Mouse (Mus musculus) forebrain, embryonic 13.5 days (tissue): ENCODE data around the gene Ehbp1. TPM values are rescaled to one million over a fixed set of nuclear protein-coding genes. Genes with fewer than 3 reads are reported as not detected.

Source experiments
- ATAC-seq: fragments of 200-750 bp; cut with Nextera tagmentation; 2 replicates; pipeline ENCODE4 v1.8.0; 2017
- H3K27ac ChIP-seq: fragments of 300-500 bp; sonication (generic); 2 replicates; pipeline ENCODE4 v1.5.1; 2015; ENCODE audit warnings: inconsistent platforms, mild to moderate bottlenecking, moderate library complexity
- H3K27me3 ChIP-seq: fragments of 300-500 bp; sonication (generic); 2 replicates; pipeline ENCODE4 v1.6.1; 2015; ENCODE audit warnings: mild to moderate bottlenecking, inconsistent platforms
- H3K36me3 ChIP-seq: fragments of 300-500 bp; sonication (generic); 2 replicates; pipeline ENCODE4 v1.6.1; 2015; ENCODE audit warnings: mild to moderate bottlenecking, inconsistent platforms; ENCODE audit not compliant: poor library complexity, severe bottlenecking
- H3K4me1 ChIP-seq: fragments of 300-500 bp; sonication (generic); 2 replicates; pipeline ENCODE4 v1.6.1; 2015; ENCODE audit warnings: inconsistent platforms
- H3K4me2 ChIP-seq: fragments of 300-500 bp; sonication (generic); 2 replicates; pipeline ENCODE4 v1.6.1; 2015; ENCODE audit warnings: inconsistent platforms, mild to moderate bottlenecking, moderate library complexity
- H3K4me3 ChIP-seq: fragments of 300-500 bp; sonication (generic); 2 replicates; pipeline ENCODE4 v1.5.1; 2015; ENCODE audit warnings: mild to moderate bottlenecking, inconsistent platforms
- H3K9ac ChIP-seq: fragments of 300-500 bp; sonication (generic); 2 replicates; pipeline ENCODE4 v1.6.1; 2015; ENCODE audit warnings: mild to moderate bottlenecking, inconsistent platforms
- H3K9me3 ChIP-seq: fragments of 300-500 bp; sonication (generic); replicated peaks from 2 replicates; pipeline ENCODE4 v1.6.1; 2016; ENCODE audit warnings: inconsistent platforms
- WGBS: fragments of 180-500 bp; shearing (Covaris S2); methylation state at CpG from one replicate; pipeline ENCODE4 v1.1.7; 2015; 5-methylcytosine and 5-hydroxymethylcytosine counted together
- polyA plus RNA-seq: library from polyadenylated mRNA; unstranded; fragments of >200 nt; fragmentation: Nextera tagmentation; extraction: Ambion mirVana; gene quantifications from 2 replicates; pipeline ENCODE4 v1.2.1, GENCODE M21; 2015

Ehbp1 gene
- polyA plus RNA-seq, 1 experiment from 2014 or later, result 14.6 TPM

- no peak overlapping the region for H3K4me3 ChIP-seq
- ATAC-seq, result no peak
- no peak overlapping the region for H3K9ac ChIP-seq
- H3K4me2 ChIP-seq, result no peak overlapping the region
- no peaks in the 10 kb centered on the region for H3K9me3 ChIP-seq
- H3K4me1 ChIP-seq, result no peaks in the 10 kb centered on the region
- no peak overlapping the region for H3K27ac ChIP-seq
- no peaks in the 10 kb centered on the region for H3K27me3 ChIP-seq
- WGBS, result 85% methylated on average over 3 of the region's 3 CpGs
- no peaks in the 10 kb centered on the region for H3K36me3 ChIP-seq
These were observed 229.9 kb downstream of the Ehbp1 start for GRCm38 (mm10) chr11:22112161-22112560.

DNA sequence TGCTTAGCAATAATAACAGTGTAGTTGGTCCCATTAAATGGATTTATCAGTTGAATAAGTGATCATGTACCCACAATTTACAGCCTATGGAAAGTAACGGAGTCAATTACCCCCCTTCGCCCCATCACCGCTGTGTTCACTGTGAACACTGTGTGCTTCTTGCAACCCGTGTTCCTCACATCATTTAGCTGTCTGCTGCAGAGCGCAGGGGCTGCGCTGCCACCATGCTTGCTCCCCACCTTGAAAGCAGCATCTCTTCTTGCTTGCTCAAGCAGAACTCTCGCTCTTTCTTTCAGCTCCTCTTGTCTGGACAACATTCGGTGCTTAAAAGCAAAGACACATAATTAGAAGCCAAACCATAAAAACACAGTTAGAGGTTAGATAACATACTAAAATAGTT lies 252.7 kb downstream of the Ehbp1 start:
- 0 out of 2 replicates have a peak, but pooled peaks cover 3% of the 10 kb centered on the region for H3K4me1 ChIP-seq
- ATAC-seq, result no peak; the same call in 1 of the 2 replicates
- no peak overlapping the region for H3K27ac ChIP-seq
- WGBS, result 40% methylated on average over 8 of the region's 8 CpGs
- no peaks in the 10 kb centered on the region for H3K36me3 ChIP-seq
- no peaks in the 10 kb centered on the region for H3K27me3 ChIP-seq
- H3K4me2 ChIP-seq, result no peak overlapping the region
- no peak overlapping the region for H3K9ac ChIP-seq
- no peak overlapping the region for H3K4me3 ChIP-seq
- no peaks in the 10 kb centered on the region for H3K9me3 ChIP-seq

GRCm38 (mm10) chr11:22063352-22063751 lies 278.7 kb downstream of the Ehbp1 start:
- H3K27ac ChIP-seq, result no peak overlapping the region
- peaks cover 3% of the 10 kb centered on the region; the same call in 1 of the 2 replicates for H3K4me1 ChIP-seq
- WGBS, result 66% methylated on average over 2 of the region's 2 CpGs
- H3K27me3 ChIP-seq, result no peaks in the 10 kb centered on the region
- H3K36me3 ChIP-seq, result peaks cover 13% of the 10 kb centered on the region
- no peak for ATAC-seq
- H3K9me3 ChIP-seq, result no peaks in the 10 kb centered on the region
- no peak overlapping the region for H3K4me3 ChIP-seq
- no peak overlapping the region for H3K4me2 ChIP-seq
- no peak overlapping the region for H3K9ac ChIP-seq

DNA sequence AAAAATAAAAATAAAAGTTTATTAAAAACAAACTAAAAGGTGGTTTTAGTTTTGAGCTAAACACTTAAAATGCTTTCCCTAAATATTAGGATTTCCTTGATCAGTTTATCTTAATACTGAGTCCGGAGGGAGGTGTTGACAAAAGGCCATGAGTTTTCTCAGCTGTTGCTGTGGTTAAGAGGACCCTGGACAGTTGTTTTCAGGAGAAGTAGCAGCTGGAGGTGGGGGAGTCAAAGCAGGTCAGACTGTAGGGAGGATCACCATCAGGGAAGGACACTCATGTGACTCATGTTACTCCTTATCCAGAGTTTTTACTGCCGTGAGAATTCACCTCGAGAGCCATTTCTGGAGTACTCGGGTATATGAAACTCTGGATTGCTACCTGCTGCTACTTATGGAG lies 280.4 kb downstream of the Ehbp1 start:
- Histone ChIP-seq H3K36me3 (peaks cover 13% of the 10 kb centered on the region), H3K4me2 (no peak overlapping the region), H3K4me1 (peaks cover 14% of the 10 kb centered on the region), H3K27me3 (no peaks in the 10 kb centered on the region), H3K9me3 (no peaks in the 10 kb centered on the region), H3K9ac (no peak overlapping the region), H3K27ac (no peak overlapping the region), H3K4me3 (no peak overlapping the region)
- ATAC-seq, result no peak
- whole genome bisulfite sequencing, result 94% methylated on average over 4 of the region's 4 CpGs

GRCm38 (mm10) chr11:22057538-22057937 lies 284.6 kb downstream of the Ehbp1 start:
- no peak overlapping the region for H3K4me2 ChIP-seq

GRCm38 (mm10) chr11:22055908-22056307 lies 286.2 kb downstream of the Ehbp1 start:
- Histone ChIP-seq H3K9me3 (no peaks in the 10 kb centered on the region), H3K27ac (no peak overlapping the region), H3K4me3 (no peak overlapping the region), H3K9ac (no peak overlapping the region), H3K27me3 (no peaks in the 10 kb centered on the region), H3K4me2 (no peak overlapping the region), H3K36me3 (0 out of 2 replicates have a peak, but pooled peaks cover 4% of the 10 kb centered on the region), H3K4me1 (peaks cover 20% of the 10 kb centered on the region)
- ATAC-seq, result no peak
- 45% methylated on average over 6 of the region's 6 CpGs for WGBS

More at GRCm38 (mm10) chr11:22057538-22057937, 284.6 kb downstream of the Ehbp1 start:
- H3K27ac ChIP-seq, result no peak overlapping the region
- H3K27me3 ChIP-seq, result no peaks in the 10 kb centered on the region
- H3K36me3 ChIP-seq, result 0 out of 2 replicates have a peak, but pooled peaks cover 4% of the 10 kb centered on the region
- H3K9ac ChIP-seq, result no peak overlapping the region
- H3K9me3 ChIP-seq, result no peaks in the 10 kb centered on the region
- no peak for ATAC-seq
- peaks cover 20% of the 10 kb centered on the region for H3K4me1 ChIP-seq
- no peak overlapping the region for H3K4me3 ChIP-seq
- 32% methylated on average over 5 of the region's 5 CpGs for WGBS

DNA sequence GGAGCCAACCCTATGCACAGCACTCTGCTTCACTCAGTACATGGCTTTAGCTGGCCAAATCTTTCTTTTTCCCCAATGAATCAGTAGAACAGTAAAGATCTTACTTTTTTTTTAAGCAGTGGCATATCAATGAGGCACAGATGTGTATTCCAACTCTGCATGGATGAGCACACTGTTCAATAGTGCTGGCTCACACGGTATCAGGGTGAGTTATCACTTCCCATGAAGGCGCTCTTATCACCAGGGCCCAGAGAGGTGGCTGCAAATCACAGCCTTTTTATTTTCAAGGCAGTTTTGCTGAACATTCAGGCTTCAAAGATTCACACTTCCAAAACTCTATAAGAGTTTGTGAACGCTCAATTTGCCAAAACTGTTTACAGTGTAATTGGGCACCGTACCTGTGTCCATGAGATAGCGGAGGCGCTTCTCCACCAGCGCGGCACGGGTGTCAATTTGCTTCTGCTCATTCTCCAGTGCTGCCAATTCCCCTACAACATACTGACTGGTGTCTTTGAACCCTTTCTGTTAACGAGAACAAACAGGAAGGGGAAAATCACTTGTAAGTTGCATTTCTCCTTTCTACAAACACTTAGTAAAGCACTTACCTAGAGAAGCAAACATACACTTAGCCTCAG lies 288.9 kb downstream of the Ehbp1 start:
- ATAC-seq, result no peak
- Histone ChIP-seq H3K9ac (no peak overlapping the region), H3K27ac (no peak overlapping the region), H3K27me3 (no peaks in the 10 kb centered on the region), H3K36me3 (0 out of 2 replicates have a peak, but pooled peaks cover 4% of the 10 kb centered on the region), H3K4me3 (no peak overlapping the region), H3K4me2 (no peak overlapping the region), H3K4me1 (peaks cover 16% of the 10 kb centered on the region), H3K9me3 (no peaks in the 10 kb centered on the region)
- WGBS, result 74% methylated on average over 10 of the region's 10 CpGs

DNA sequence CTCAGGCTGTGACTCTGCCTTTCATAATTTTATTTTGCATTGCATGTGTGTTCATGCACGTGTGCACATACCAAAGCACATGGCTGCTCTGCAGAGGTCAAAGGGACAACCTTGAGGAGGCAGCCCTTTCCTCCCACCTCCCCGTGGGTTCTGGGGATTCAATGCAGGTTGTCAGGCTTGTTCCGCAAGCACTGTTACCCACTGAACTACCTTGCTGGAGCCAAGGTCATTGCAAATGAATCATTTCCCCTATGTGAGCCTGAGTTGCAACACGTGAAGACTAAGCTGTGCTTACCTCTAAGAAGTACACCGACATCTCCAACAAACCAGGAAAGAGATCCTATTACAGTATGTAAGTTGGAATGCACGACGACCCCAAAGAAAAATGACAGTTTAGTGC lies 291.2 kb downstream of the Ehbp1 start:
- Histone ChIP-seq H3K4me1 (no peaks in the 10 kb centered on the region), H3K27me3 (no peaks in the 10 kb centered on the region), H3K4me3 (no peak overlapping the region), H3K9ac (no peak overlapping the region), H3K27ac (no peak overlapping the region), H3K9me3 (no peaks in the 10 kb centered on the region), H3K4me2 (no peak overlapping the region), H3K36me3 (0 out of 2 replicates have a peak, but pooled peaks cover 4% of the 10 kb centered on the region)
- WGBS, result 86% methylated on average over 7 of the region's 7 CpGs
- ATAC-seq, result no peak

- H3K27ac ChIP-seq, result no peak overlapping the region
- no peak overlapping the region for H3K4me2 ChIP-seq
- no peaks in the 10 kb centered on the region for H3K36me3 ChIP-seq
- no peaks in the 10 kb centered on the region for H3K9me3 ChIP-seq
- H3K27me3 ChIP-seq, result no peaks in the 10 kb centered on the region
- no peak overlapping the region for H3K9ac ChIP-seq
- peaks cover 35% of the 10 kb centered on the region for H3K4me1 ChIP-seq
- no peak overlapping the region for H3K4me3 ChIP-seq
- 24% methylated on average over 6 of the region's 6 CpGs for WGBS
- ATAC-seq, result no peak
These were observed 302.2 kb downstream of the Ehbp1 start for GRCm38 (mm10) chr11:22039854-22040426.

GRCm38 (mm10) chr11:22034564-22035105 lies 307.5 kb downstream of the Ehbp1 start:
- H3K9ac ChIP-seq, result no peak overlapping the region
- no peak overlapping the region for H3K4me3 ChIP-seq
- 0 out of 2 replicates have a peak overlapping the region, but pooled peaks have one; percentile 2 for H3K4me2 ChIP-seq
- H3K36me3 ChIP-seq, result no peaks in the 10 kb centered on the region
- no peaks in the 10 kb centered on the region for H3K27me3 ChIP-seq
- no peaks in the 10 kb centered on the region for H3K9me3 ChIP-seq
- WGBS, result 1% methylated on average over 7 of the region's 7 CpGs
- H3K27ac ChIP-seq, result no peak overlapping the region
- peaks cover 29% of the 10 kb centered on the region for H3K4me1 ChIP-seq
- ATAC-seq, result peak; percentile 59; the same call in 1 of the 2 replicates

- 69% methylated on average over 3 of the region's 3 CpGs for WGBS
- no peak overlapping the region for H3K27ac ChIP-seq
- ATAC-seq, result no peak
These were observed 308.5 kb downstream of the Ehbp1 start for GRCm38 (mm10) chr11:22033582-22033981.

GRCm38 (mm10) chr11:22020602-22021001 lies 321.5 kb downstream of the Ehbp1 start:
- Histone ChIP-seq H3K36me3 (no peaks in the 10 kb centered on the region), H3K27ac (no peak overlapping the region), H3K4me1 (peaks cover 24% of the 10 kb centered on the region), H3K9ac (no peak overlapping the region), H3K4me3 (no peak overlapping the region), H3K9me3 (no peaks in the 10 kb centered on the region), H3K27me3 (no peaks in the 10 kb centered on the region), H3K4me2 (no peak overlapping the region)
- no peak for ATAC-seq
- WGBS, result 90% methylated on average over 2 of the region's 2 CpGs

More at GRCm38 (mm10) chr11:22033582-22033981, 308.5 kb downstream of the Ehbp1 start:
- H3K4me1 ChIP-seq, result peaks cover 23% of the 10 kb centered on the region
- no peak overlapping the region for H3K4me2 ChIP-seq
- no peak overlapping the region for H3K9ac ChIP-seq
- no peaks in the 10 kb centered on the region for H3K36me3 ChIP-seq
- H3K9me3 ChIP-seq, result no peaks in the 10 kb centered on the region
- no peak overlapping the region for H3K4me3 ChIP-seq
- no peaks in the 10 kb centered on the region for H3K27me3 ChIP-seq
